Mouse (Mus musculus): ENCODE measurements around the gene Ly75. TPM values are rescaled to one million over a fixed set of nuclear protein-coding genes. Genes with fewer than 3 reads are reported as not detected.

Gene Ly75
- polyA plus RNA-seq, 1 experiment: 4.4 TPM

DNA sequence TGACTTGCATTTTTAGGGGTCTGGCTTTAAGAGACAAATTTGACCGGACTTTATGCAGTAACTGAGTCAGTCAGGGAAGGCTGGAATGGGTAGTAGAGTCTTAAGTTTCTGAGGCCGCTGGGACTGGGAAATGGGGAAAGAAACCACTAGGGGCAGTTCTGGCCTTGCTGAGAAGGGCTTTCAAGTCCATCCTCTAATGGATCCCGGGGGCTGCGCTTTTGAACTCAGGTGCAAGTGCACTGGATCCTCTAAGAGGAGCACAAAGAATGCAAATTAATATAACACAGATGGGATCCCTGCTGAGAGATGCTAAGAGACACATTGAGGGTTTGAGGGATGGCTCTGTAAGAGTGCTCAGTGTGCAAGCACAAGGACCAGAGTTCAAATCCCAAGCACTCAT lies 91.7 kb downstream of the Ly75 start:
- Histone ChIP-seq H3K4me3 (ENCODE audit: low read depth, low read length) (no peak overlapping the region), H3K36me3 (ENCODE audit: control insufficient read depth, insufficient read depth, low read length) (peaks cover 3% of the 10 kb centered on the region; the same call in 1 of the 2 replicates), H3K27ac (ENCODE audit: insufficient read depth, low read depth, low read length) (no peak overlapping the region), H3K27me3 (ENCODE audit: control insufficient read depth, insufficient read depth, low read length) (no peaks in the 10 kb centered on the region), H3K4me1 (ENCODE audit: control insufficient read depth, insufficient read depth, insufficient read length, low read length) (no peaks in the 10 kb centered on the region)
- TF ChIP-seq POLR2A (IDR thresholded peaks at IDR 0.05; ENCODE audit: low read depth, low read length): no peak
- 91% methylated on average over 4 of the region's 4 CpGs for WGBS

DNA sequence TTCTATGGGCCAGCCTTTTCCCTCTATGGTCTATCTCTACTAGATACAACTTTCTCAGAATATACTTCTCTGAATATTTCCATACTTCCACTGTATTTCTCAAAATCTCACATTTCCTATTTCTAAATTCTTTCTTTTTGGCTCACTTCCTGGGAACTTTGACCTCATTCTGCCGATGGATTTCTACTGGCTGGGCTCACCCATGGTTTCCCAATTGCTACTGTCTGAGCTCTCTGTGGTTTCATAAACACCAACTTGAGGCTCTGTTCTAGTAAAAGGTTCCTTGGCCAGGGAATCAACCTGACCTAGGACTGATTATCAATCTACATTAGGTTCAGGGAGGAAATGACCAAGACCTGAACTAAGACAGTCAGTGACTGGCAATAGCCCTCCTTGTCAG lies 93.7 kb downstream of the Ly75 start:
- H3K36me3 ChIP-seq (ENCODE audit: control insufficient read depth, insufficient read depth, low read length): peaks cover 3% of the 10 kb centered on the region; the same call in 1 of the 2 replicates
- no peaks in the 10 kb centered on the region for H3K27me3 ChIP-seq (ENCODE audit: control insufficient read depth, insufficient read depth, low read length)
- H3K27ac ChIP-seq (ENCODE audit: insufficient read depth, low read depth, low read length): no peak overlapping the region
- TF ChIP-seq POLR2A (IDR thresholded peaks at IDR 0.05; ENCODE audit: low read depth, low read length) (no peak), CTCF (IDR thresholded peaks at IDR 0.05; ENCODE audit: extremely low read depth, insufficient read length, insufficient replicate concordance, low read depth, low read length) (no peak)
- no peak overlapping the region for H3K4me3 ChIP-seq (ENCODE audit: low read depth, low read length)
- H3K4me1 ChIP-seq (ENCODE audit: control insufficient read depth, insufficient read depth, insufficient read length, low read length): no peaks in the 10 kb centered on the region; the same call in 1 of the 2 replicates
- WGBS: 15% methylated on average over 1 of the region's 1 CpGs

DNA sequence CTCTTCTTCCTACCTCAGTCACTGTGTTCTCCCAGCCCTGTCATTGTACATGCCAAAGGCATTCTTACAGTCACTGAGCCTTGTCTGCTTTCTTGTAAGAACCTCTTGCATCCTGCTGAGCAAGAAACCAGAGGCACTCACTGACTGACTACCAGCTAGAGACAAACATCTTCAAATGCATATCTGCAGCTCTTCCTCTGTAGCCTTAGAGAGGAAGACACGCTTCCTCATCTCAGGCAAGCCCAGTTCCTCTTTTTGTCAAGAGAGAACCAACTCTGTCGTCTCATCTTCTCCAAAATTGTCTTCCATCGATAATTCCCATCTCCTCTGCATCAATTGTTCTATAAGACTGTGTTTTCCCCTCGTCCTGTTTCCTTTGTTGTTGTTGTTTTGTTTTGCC lies 94.5 kb downstream of the Ly75 start:
- no peak overlapping the region for H3K4me3 ChIP-seq (ENCODE audit: low read depth, low read length)
- no peaks in the 10 kb centered on the region; the same call in 1 of the 2 replicates for H3K4me1 ChIP-seq (ENCODE audit: control insufficient read depth, insufficient read depth, insufficient read length, low read length)
- no peak overlapping the region for H3K27ac ChIP-seq (ENCODE audit: insufficient read depth, low read depth, low read length)
- 82% methylated on average over 4 of the region's 4 CpGs for WGBS
- TF ChIP-seq POLR2A (IDR thresholded peaks at IDR 0.05; ENCODE audit: low read depth, low read length) (no peak), CTCF (IDR thresholded peaks at IDR 0.05; ENCODE audit: extremely low read depth, insufficient read length, insufficient replicate concordance, low read depth, low read length) (no peak)
- H3K36me3 ChIP-seq (ENCODE audit: control insufficient read depth, insufficient read depth, low read length): peaks cover 1% of the 10 kb centered on the region; the same call in 1 of the 2 replicates
- H3K27me3 ChIP-seq (ENCODE audit: control insufficient read depth, insufficient read depth, low read length): no peaks in the 10 kb centered on the region

- TF ChIP-seq POLR2A (IDR thresholded peaks at IDR 0.05; ENCODE audit: low read depth, low read length) (no peak), CTCF (IDR thresholded peaks at IDR 0.05; ENCODE audit: extremely low read depth, insufficient read length, insufficient replicate concordance, low read depth, low read length) (no peak)
- Histone ChIP-seq H3K27me3 (ENCODE audit: control insufficient read depth, insufficient read depth, low read length) (no peaks in the 10 kb centered on the region), H3K4me1 (ENCODE audit: control insufficient read depth, insufficient read depth, insufficient read length, low read length) (peaks cover 5% of the 10 kb centered on the region; the same call in 1 of the 2 replicates), H3K4me3 (ENCODE audit: low read depth, low read length) (no peak overlapping the region), H3K36me3 (ENCODE audit: control insufficient read depth, insufficient read depth, low read length) (no peaks in the 10 kb centered on the region), H3K27ac (ENCODE audit: insufficient read depth, low read depth, low read length) (peak overlapping the region; percentile 15)
- WGBS: 44% methylated on average over 8 of the region's 8 CpGs
These were observed 97.9 kb downstream of the Ly75 start for GRCm38 (mm10) chr2:60285107-60285617.

- peak within 1 kb of the TSS; percentile 97 for H3K27ac ChIP-seq (ENCODE audit: insufficient read depth, low read depth, low read length)
- H3K4me1 ChIP-seq (ENCODE audit: control insufficient read depth, insufficient read depth, insufficient read length, low read length): peaks cover 5% of the 10 kb centered on the region; the same call in 1 of the 2 replicates
- TF ChIP-seq CTCF (IDR thresholded peaks at IDR 0.05; ENCODE audit: extremely low read depth, insufficient read length, insufficient replicate concordance, low read depth, low read length) (no peak), POLR2A (IDR thresholded peaks at IDR 0.05; ENCODE audit: low read depth, low read length) (no peak)
- H3K4me3 ChIP-seq (ENCODE audit: low read depth, low read length): peak within 1 kb of the TSS; percentile 86
- no peaks in the 10 kb centered on the region for H3K27me3 ChIP-seq (ENCODE audit: control insufficient read depth, insufficient read depth, low read length)
- H3K36me3 ChIP-seq (ENCODE audit: control insufficient read depth, insufficient read depth, low read length): peaks cover under 1% of the 10 kb centered on the region; the same call in 1 of the 2 replicates
- 4% methylated on average over 4 of the region's 4 CpGs for WGBS
These were observed 98.7 kb downstream of the Ly75 start, which contains the start of gene Cd302 for GRCm38 (mm10) chr2:60284467-60284821. Gene Cd302, minus strand, starts transcription at chr2:60284488.

DNA sequence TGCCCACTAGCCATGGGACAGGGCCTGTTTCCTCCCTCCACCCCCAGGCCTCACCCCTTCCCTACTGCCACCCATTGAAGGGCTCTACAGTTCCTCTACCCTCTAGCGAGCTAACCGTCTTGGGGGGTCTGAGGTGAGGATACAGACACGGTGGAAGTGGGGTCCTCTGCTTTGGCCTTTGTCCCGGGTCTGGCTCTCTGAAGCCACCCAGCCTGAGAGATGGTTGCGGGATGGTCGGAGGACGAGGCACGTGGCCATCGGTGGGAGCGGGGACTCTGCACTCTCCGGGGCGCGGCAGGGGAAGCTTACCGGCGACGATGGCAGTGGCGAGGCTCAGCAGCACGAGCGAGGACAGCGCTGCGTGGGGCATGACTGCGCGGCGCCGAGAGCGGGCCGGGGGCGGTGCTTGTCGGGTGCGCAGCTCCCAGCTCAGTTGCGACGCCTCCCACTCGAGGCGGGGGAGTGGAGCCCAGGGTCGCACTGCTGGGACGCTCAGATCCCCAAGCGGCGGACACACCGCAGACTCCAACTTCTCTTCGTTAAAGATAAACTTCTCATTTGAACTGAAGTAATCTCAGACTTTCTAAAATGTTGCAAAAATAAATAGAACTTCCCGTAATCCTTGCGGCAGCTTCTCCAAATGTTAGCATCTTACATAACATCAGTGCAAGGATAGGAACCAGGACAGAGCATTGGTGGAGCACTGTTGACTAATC lies 99.2 kb downstream of the Ly75 start:
- under 1% methylated on average over 42 of the region's 42 CpGs for WGBS
- TF ChIP-seq POLR2A (IDR thresholded peaks at IDR 0.05; ENCODE audit: low read depth, low read length): peak; percentile 74
- TF ChIP-seq CTCF (IDR thresholded peaks at IDR 0.05; ENCODE audit: extremely low read depth, insufficient read length, insufficient replicate concordance, low read depth, low read length): no peak
- Histone ChIP-seq H3K27ac (ENCODE audit: insufficient read depth, low read depth, low read length) (peak overlapping the region; percentile 97), H3K36me3 (ENCODE audit: control insufficient read depth, insufficient read depth, low read length) (peaks cover 2% of the 10 kb centered on the region; the same call in 1 of the 2 replicates), H3K4me1 (ENCODE audit: control insufficient read depth, insufficient read depth, insufficient read length, low read length) (peaks cover 5% of the 10 kb centered on the region; the same call in 1 of the 2 replicates), H3K27me3 (ENCODE audit: control insufficient read depth, insufficient read depth, low read length) (no peaks in the 10 kb centered on the region), H3K4me3 (ENCODE audit: low read depth, low read length) (peak overlapping the region; percentile 86)

GRCm38 (mm10) chr2:60283208-60283750 lies 99.8 kb downstream of the Ly75 start:
- Histone ChIP-seq H3K36me3 (ENCODE audit: control insufficient read depth, insufficient read depth, low read length) (peaks cover 2% of the 10 kb centered on the region; the same call in 1 of the 2 replicates), H3K27ac (ENCODE audit: insufficient read depth, low read depth, low read length) (peak overlapping the region; percentile 97), H3K4me3 (ENCODE audit: low read depth, low read length) (peak overlapping the region; percentile 86), H3K27me3 (ENCODE audit: control insufficient read depth, insufficient read depth, low read length) (no peaks in the 10 kb centered on the region), H3K4me1 (ENCODE audit: control insufficient read depth, insufficient read depth, insufficient read length, low read length) (peaks cover 5% of the 10 kb centered on the region; the same call in 1 of the 2 replicates)
- no peak for TF ChIP-seq POLR2A (IDR thresholded peaks at IDR 0.05; ENCODE audit: low read depth, low read length)
- no peak for TF ChIP-seq CTCF (IDR thresholded peaks at IDR 0.05; ENCODE audit: extremely low read depth, insufficient read length, insufficient replicate concordance, low read depth, low read length)
- WGBS: 18% methylated on average over 9 of the region's 9 CpGs
